Mouse (Mus musculus) thymus, adult 2 months (tissue): ENCODE measurements around the gene Eif6.

Experiments
- CTCF ChIP-seq: fragments of 200-500 bp; IDR thresholded peaks from 2 replicates; pipeline ENCODE4 v1.5.1; 2012; ENCODE audit warnings: mild to moderate bottlenecking, control low read depth, low read length, moderate library complexity, borderline replicate concordance; ENCODE audit not compliant: control insufficient read depth, poor library complexity, insufficient read depth; ENCODE audit errors: extremely low read depth
- POLR2A ChIP-seq: fragments of 200-500 bp; IDR thresholded peaks from 2 replicates; pipeline ENCODE4 v1.6.1; 2012; ENCODE audit warnings: mild to moderate bottlenecking, low read length, control low read depth, moderate library complexity; ENCODE audit not compliant: control insufficient read depth, poor library complexity, insufficient read depth; ENCODE audit errors: extremely low read depth

- TF ChIP-seq POLR2A (no peak), CTCF (no peak)
These were observed 4.1 kb upstream of the Eif6 start for GRCm38 (mm10) chr2:155830841-155831240.
